Mouse (Mus musculus): ENCODE data around the gene Igfn1. TPM values are rescaled to one million over a fixed set of nuclear protein-coding genes. Genes with fewer than 3 reads are reported as not detected.

The Igfn1 gene
- polyA plus RNA-seq, 1 experiment from 2014 or later: 0.12 TPM

- 68% methylated on average over 4 of the region's 4 CpGs for WGBS
- Histone ChIP-seq H3K27me3 (0 out of 2 replicates have a peak, but pooled peaks cover 23% of the 10 kb centered on the region), H3K4me3 (replicated peaks) (no peak overlapping the region), H3K9ac (no peak overlapping the region), H3K4me2 (no peak overlapping the region), H3K27ac (no peak overlapping the region), H3K4me1 (0 out of 2 replicates have a peak, but pooled peaks cover 2% of the 10 kb centered on the region), H3K9me3 (replicated peaks) (no peaks in the 10 kb centered on the region), H3K36me3 (no peaks in the 10 kb centered on the region)
- ATAC-seq (replicated peaks; ENCODE audit: low FRiP score): no peak
Measured at GRCm38 (mm10) chr1:135946247-135946646, 59.9 kb downstream of the Igfn1 start.

GRCm38 (mm10) chr1:135945711-135946110 is 60.4 kb downstream of the Igfn1 start:
- H3K36me3 ChIP-seq: no peaks in the 10 kb centered on the region
- H3K4me1 ChIP-seq: 0 out of 2 replicates have a peak, but pooled peaks cover 2% of the 10 kb centered on the region
- H3K9me3 ChIP-seq (replicated peaks): no peaks in the 10 kb centered on the region
- no peak for ATAC-seq (replicated peaks; ENCODE audit: low FRiP score)
- H3K27ac ChIP-seq: no peak overlapping the region
- no peak overlapping the region for H3K4me2 ChIP-seq
- no peak overlapping the region for H3K4me3 ChIP-seq (replicated peaks)
- WGBS: 13% methylated on average over 7 of the region's 7 CpGs
- H3K9ac ChIP-seq: no peak overlapping the region
- H3K27me3 ChIP-seq: 0 out of 2 replicates have a peak, but pooled peaks cover 23% of the 10 kb centered on the region

- Histone ChIP-seq H3K36me3 (no peaks in the 10 kb centered on the region), H3K4me2 (no peak overlapping the region), H3K9ac (no peak overlapping the region), H3K27me3 (0 out of 2 replicates have a peak, but pooled peaks cover 19% of the 10 kb centered on the region), H3K4me1 (0 out of 2 replicates have a peak, but pooled peaks cover 2% of the 10 kb centered on the region), H3K27ac (no peak overlapping the region), H3K9me3 (replicated peaks) (no peaks in the 10 kb centered on the region), H3K4me3 (replicated peaks) (no peak overlapping the region)
- no peak for ATAC-seq (replicated peaks; ENCODE audit: low FRiP score)
- 46% methylated on average over 12 of the region's 12 CpGs for WGBS
Measured at GRCm38 (mm10) chr1:135944526-135945259, 61.4 kb downstream of the Igfn1 start.

GRCm38 (mm10) chr1:135943713-135944112 is 62.4 kb downstream of the Igfn1 start:
- Histone ChIP-seq H3K27me3 (0 out of 2 replicates have a peak, but pooled peaks cover 19% of the 10 kb centered on the region), H3K4me2 (no peak overlapping the region), H3K36me3 (no peaks in the 10 kb centered on the region), H3K9ac (no peak overlapping the region), H3K27ac (no peak overlapping the region), H3K4me1 (0 out of 2 replicates have a peak, but pooled peaks cover 2% of the 10 kb centered on the region), H3K4me3 (replicated peaks) (no peak overlapping the region), H3K9me3 (replicated peaks) (no peaks in the 10 kb centered on the region)
- 94% methylated on average over 2 of the region's 2 CpGs for WGBS
- ATAC-seq (replicated peaks; ENCODE audit: low FRiP score): no peak

GRCm38 (mm10) chr1:135942116-135942515 is 64.0 kb downstream of the Igfn1 start:
- no peak for ATAC-seq (replicated peaks; ENCODE audit: low FRiP score)
- Histone ChIP-seq H3K4me3 (replicated peaks) (no peak overlapping the region), H3K9ac (no peak overlapping the region), H3K27ac (no peak overlapping the region), H3K4me1 (0 out of 2 replicates have a peak, but pooled peaks cover 2% of the 10 kb centered on the region), H3K27me3 (0 out of 2 replicates have a peak, but pooled peaks cover 19% of the 10 kb centered on the region), H3K4me2 (no peak overlapping the region), H3K9me3 (replicated peaks) (no peaks in the 10 kb centered on the region), H3K36me3 (no peaks in the 10 kb centered on the region)
- 42% methylated on average over 7 of the region's 7 CpGs for WGBS

GRCm38 (mm10) chr1:135941259-135942006 is 64.7 kb downstream of the Igfn1 start:
- Histone ChIP-seq H3K9me3 (replicated peaks) (no peaks in the 10 kb centered on the region), H3K4me2 (no peak overlapping the region), H3K4me1 (0 out of 2 replicates have a peak, but pooled peaks cover 2% of the 10 kb centered on the region), H3K9ac (no peak overlapping the region), H3K36me3 (no peaks in the 10 kb centered on the region), H3K27me3 (0 out of 2 replicates have a peak, but pooled peaks cover 19% of the 10 kb centered on the region), H3K4me3 (replicated peaks) (no peak overlapping the region), H3K27ac (no peak overlapping the region)
- 73% methylated on average over 6 of the region's 6 CpGs for WGBS
- ATAC-seq (replicated peaks; ENCODE audit: low FRiP score): peak; percentile 74; the same call in 1 of the 2 replicates

GRCm38 (mm10) chr1:135936091-135936490 is 70.1 kb downstream of the Igfn1 start:
- 36% methylated on average over 1 of the region's 1 CpGs for WGBS
- ATAC-seq (replicated peaks; ENCODE audit: low FRiP score): no peak

GRCm38 (mm10) chr1:135933704-135934293 is 72.3 kb downstream of the Igfn1 start:
- no peak overlapping the region for H3K9ac ChIP-seq

More at GRCm38 (mm10) chr1:135936091-135936490, 70.1 kb downstream of the Igfn1 start:
- Histone ChIP-seq H3K9ac (no peak overlapping the region), H3K4me2 (no peak overlapping the region), H3K4me3 (replicated peaks) (no peak overlapping the region), H3K9me3 (replicated peaks) (no peaks in the 10 kb centered on the region), H3K27ac (no peak overlapping the region), H3K36me3 (no peaks in the 10 kb centered on the region), H3K4me1 (peaks cover 4% of the 10 kb centered on the region; the same call in 1 of the 2 replicates), H3K27me3 (no peaks in the 10 kb centered on the region)

GRCm38 (mm10) chr1:135929876-135930275 is 76.3 kb downstream of the Igfn1 start:
- Histone ChIP-seq H3K4me1 (peaks cover 4% of the 10 kb centered on the region; the same call in 1 of the 2 replicates), H3K4me3 (replicated peaks) (no peak overlapping the region), H3K27me3 (no peaks in the 10 kb centered on the region), H3K36me3 (no peaks in the 10 kb centered on the region), H3K9me3 (replicated peaks) (no peaks in the 10 kb centered on the region), H3K9ac (no peak overlapping the region), H3K4me2 (no peak overlapping the region), H3K27ac (no peak overlapping the region)
- ATAC-seq (replicated peaks; ENCODE audit: low FRiP score): no peak
- WGBS: 59% methylated on average over 3 of the region's 3 CpGs

More at GRCm38 (mm10) chr1:135933704-135934293, 72.3 kb downstream of the Igfn1 start:
- Histone ChIP-seq H3K27me3 (no peaks in the 10 kb centered on the region), H3K4me3 (replicated peaks) (no peak overlapping the region), H3K9me3 (replicated peaks) (no peaks in the 10 kb centered on the region), H3K4me1 (peaks cover 4% of the 10 kb centered on the region; the same call in 1 of the 2 replicates), H3K36me3 (no peaks in the 10 kb centered on the region), H3K27ac (0 out of 2 replicates have a peak overlapping the region, but pooled peaks have one; percentile 34), H3K4me2 (peak overlapping the region; percentile 3; the same call in 1 of the 2 replicates)
- WGBS: 48% methylated on average over 18 of the region's 18 CpGs
- ATAC-seq (replicated peaks; ENCODE audit: low FRiP score): peak; percentile 70; the same call in 1 of the 2 replicates

GRCm38 (mm10) chr1:135925848-135926247 is 80.3 kb downstream of the Igfn1 start:
- H3K4me1 ChIP-seq: no peaks in the 10 kb centered on the region
- H3K4me3 ChIP-seq (replicated peaks): no peak overlapping the region
- no peak for ATAC-seq (replicated peaks; ENCODE audit: low FRiP score)
- H3K4me2 ChIP-seq: no peak overlapping the region
- no peaks in the 10 kb centered on the region for H3K9me3 ChIP-seq (replicated peaks)
- no peak overlapping the region for H3K27ac ChIP-seq
- 72% methylated on average over 5 of the region's 5 CpGs for WGBS
- H3K27me3 ChIP-seq: peaks cover 38% of the 10 kb centered on the region
- no peaks in the 10 kb centered on the region for H3K36me3 ChIP-seq
- no peak overlapping the region for H3K9ac ChIP-seq

GRCm38 (mm10) chr1:135924377-135924994 is 81.7 kb downstream of the Igfn1 start:
- no peaks in the 10 kb centered on the region for H3K9me3 ChIP-seq (replicated peaks)
- H3K4me2 ChIP-seq: no peak overlapping the region
- H3K27me3 ChIP-seq: peaks cover 51% of the 10 kb centered on the region
- no peak for ATAC-seq (replicated peaks; ENCODE audit: low FRiP score)
- H3K9ac ChIP-seq: no peak overlapping the region
- H3K4me3 ChIP-seq (replicated peaks): no peak overlapping the region
- no peaks in the 10 kb centered on the region for H3K36me3 ChIP-seq
- 73% methylated on average over 5 of the region's 5 CpGs for WGBS
- no peaks in the 10 kb centered on the region for H3K4me1 ChIP-seq
- no peak overlapping the region for H3K27ac ChIP-seq

Data from kidney, embryonic 15.5 days (tissue).